Mouse (Mus musculus): Measurements from ENCODE around the gene Lrpprc. TPM values are rescaled to one million over a fixed set of nuclear protein-coding genes. Genes with fewer than 3 reads are reported as not detected.

Gene Lrpprc
- total and polyA plus RNA-seq, 3 experiments = 54.4 to 73.8 (median 65.9) TPM

GRCm38 (mm10) chr17:84732612-84733011 is 58.0 kb downstream of the Lrpprc start:
- H3K4me2 ChIP-seq (ENCODE audit: insufficient read depth, low read depth, poor library complexity, severe bottlenecking) = no peak overlapping the region
- TF ChIP-seq TBP (conservative IDR thresholded peaks at IDR 0.05; ENCODE audit: low read depth, low read length) (no peak), EP300 (IDR thresholded peaks at IDR 0.05; ENCODE audit: low read length) (no peak), MAZ (IDR thresholded peaks at IDR 0.05; ENCODE audit: low read depth, low read length) (no peak), CHD1 (IDR thresholded peaks at IDR 0.05; ENCODE audit: low read depth, low read length) (no peak), POLR2A (IDR thresholded peaks at IDR 0.05; ENCODE audit: low read depth, low read length) (no peak), SIN3A (IDR thresholded peaks at IDR 0.05; ENCODE audit: low read length) (no peak), MEF2A (IDR thresholded peaks at IDR 0.05; ENCODE audit: borderline replicate concordance, low read depth, low read length) (no peak), ZMIZ1 (IDR thresholded peaks at IDR 0.05; ENCODE audit: low read depth, low read length) (no peak), BHLHE40 (IDR thresholded peaks at IDR 0.05; ENCODE audit: low read depth, low read length) (no peak), ELF1 (IDR thresholded peaks at IDR 0.05; ENCODE audit: low read depth, low read length) (no peak), POLR2AphosphoS2 (IDR thresholded peaks at IDR 0.05; ENCODE audit: low read depth, low read length) (no peak), ZKSCAN1 (IDR thresholded peaks at IDR 0.05; ENCODE audit: borderline replicate concordance, low read depth, low read length) (no peak)
- no peak overlapping the region for H3K4me3 ChIP-seq (replicated peaks in 1 of 3; ENCODE audit: low read depth in 2 of 3, low read length in 2 of 3, poor library complexity in 1 of 3)
- no peaks in the 10 kb centered on the region for H3K27me3 ChIP-seq (replicated peaks)
- peaks cover 29 to 74% of the 10 kb centered on the region in 2 experiments for H3K36me3 ChIP-seq (replicated peaks in 1 of 2; ENCODE audit: control insufficient read depth in 1 of 2, insufficient read depth in 1 of 2, low read length in 1 of 2)
- no peak for DNase-seq (ENCODE audit: extremely low read depth)
- H3K4me1 ChIP-seq (ENCODE audit: control insufficient read depth in 1 of 2, insufficient read depth in 2 of 2) = peaks cover 2 to 17% of the 10 kb centered on the region in 2 experiments; a peak in 3 of 4 replicates
- dilution Hi-C loops (cut with MboI; ENCODE audit: extremely low pct_ligation_motif_present, extremely low pct_unique_long_range_greater_than_20kb, low sequenced_read_pairs) = no loop called here
- H3K9me3 ChIP-seq (replicated peaks; ENCODE audit: low read length) = no peaks in the 10 kb centered on the region
- no peak overlapping the region for H3K9ac ChIP-seq (ENCODE audit: insufficient read depth, low read depth)
- no peak overlapping the region for H3K27ac ChIP-seq (ENCODE audit: insufficient read depth, low read depth)
- in situ Hi-C loops (cut with MboI; ENCODE audit: low pct_ligation_motif_present, low pct_unique_long_range_greater_than_20kb, low sequenced_read_pairs) = no loop called here
- no peaks in the 10 kb centered on the region for H3K79me2 ChIP-seq (replicated peaks; ENCODE audit: control insufficient read depth, extremely low read depth, insufficient read depth, poor library complexity, severe bottlenecking)

- H3K9ac ChIP-seq (ENCODE audit: insufficient read depth, low read depth) = no peak overlapping the region
- TF ChIP-seq RAD21 (IDR thresholded peaks at IDR 0.05; ENCODE audit: low read depth, low read length) = no peak
- no peak for TF ChIP-seq MXI1 (IDR thresholded peaks at IDR 0.05; ENCODE audit: low read depth, low read length)
- no peak for TF ChIP-seq CHD2 (IDR thresholded peaks at IDR 0.05; ENCODE audit: low read length)
- TF ChIP-seq GABPA (IDR thresholded peaks at IDR 0.05; ENCODE audit: insufficient replicate concordance, low read depth, low read length) = no peak
- no peak for TF ChIP-seq ZC3H11A (IDR thresholded peaks at IDR 0.05; ENCODE audit: low read depth, low read length)
- TF ChIP-seq ELF1 (IDR thresholded peaks at IDR 0.05; ENCODE audit: low read depth, low read length) = no peak
- no peak for TF ChIP-seq JUND (conservative IDR thresholded peaks at IDR 0.05; ENCODE audit: low read depth, low read length)
- TF ChIP-seq CTCF (conservative IDR thresholded peaks at IDR 0.05 in 1 of 2, IDR thresholded peaks at IDR 0.05 in 1 of 2; ENCODE audit: low read depth in 2 of 2, low read length in 2 of 2) = no peak
- H3K79me2 ChIP-seq (replicated peaks; ENCODE audit: control insufficient read depth, extremely low read depth, insufficient read depth, poor library complexity, severe bottlenecking) = no peaks in the 10 kb centered on the region
- peaks cover 2 to 22% of the 10 kb centered on the region in 2 experiments; a peak in 3 of 4 replicates for H3K4me1 ChIP-seq (ENCODE audit: control insufficient read depth in 1 of 2, insufficient read depth in 2 of 2)
- no peak overlapping the region for H3K27ac ChIP-seq (ENCODE audit: insufficient read depth, low read depth)
- dilution Hi-C loops (cut with MboI; ENCODE audit: extremely low pct_ligation_motif_present, extremely low pct_unique_long_range_greater_than_20kb, low sequenced_read_pairs) (no loop called here), in situ Hi-C loops (cut with MboI; ENCODE audit: low pct_ligation_motif_present, low pct_unique_long_range_greater_than_20kb, low sequenced_read_pairs) (no loop called here)
- H3K9me3 ChIP-seq (replicated peaks; ENCODE audit: low read length) = no peaks in the 10 kb centered on the region
- peaks cover 29 to 79% of the 10 kb centered on the region in 2 experiments for H3K36me3 ChIP-seq (replicated peaks in 1 of 2; ENCODE audit: control insufficient read depth in 1 of 2, insufficient read depth in 1 of 2, low read length in 1 of 2)
- H3K4me3 ChIP-seq (replicated peaks in 1 of 3; ENCODE audit: low read depth in 2 of 3, low read length in 2 of 3, poor library complexity in 1 of 3) = no peak overlapping the region
- DNase-seq (ENCODE audit: extremely low read depth) = no peak
- H3K4me2 ChIP-seq (ENCODE audit: insufficient read depth, low read depth, poor library complexity, severe bottlenecking) = no peak overlapping the region
- H3K27me3 ChIP-seq (replicated peaks) = no peaks in the 10 kb centered on the region
Measured at GRCm38 (mm10) chr17:84731361-84731760, 59.2 kb downstream of the Lrpprc start.

Data from CH12.LX (cell line).